Mouse (Mus musculus): ENCODE results near the gene Asgr1. TPM values are rescaled to one million over a fixed set of nuclear protein-coding genes. Genes with fewer than 3 reads are reported as not detected.

The Asgr1 gene
- total and polyA plus RNA-seq, 3 experiments = not detected

DNA sequence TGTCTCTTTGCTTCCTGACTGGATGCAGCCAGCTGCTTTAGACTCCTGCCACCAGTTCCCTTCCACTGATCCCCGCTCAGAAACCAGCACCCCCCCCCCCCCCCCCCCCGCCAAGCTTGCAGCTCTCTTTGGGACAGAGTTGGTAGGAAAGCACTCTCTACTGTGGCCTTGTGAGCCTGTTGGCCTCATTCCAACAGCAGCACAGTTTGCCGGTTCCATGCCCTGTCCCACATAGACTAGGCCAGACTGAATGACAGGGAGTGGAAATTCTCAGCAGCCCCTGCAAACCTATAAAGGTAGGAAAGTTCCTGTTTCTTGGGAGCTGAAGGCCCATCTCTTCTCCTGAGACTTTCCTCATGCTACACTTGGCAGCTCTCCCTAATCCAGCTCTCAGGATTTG is 23.6 kb downstream of the Asgr1 start:
- H3K4me3 ChIP-seq (replicated peaks in 1 of 3; ENCODE audit: low read depth in 2 of 3, low read length in 2 of 3, poor library complexity in 1 of 3) = no peak overlapping the region
- H3K79me2 ChIP-seq (replicated peaks; ENCODE audit: control insufficient read depth, extremely low read depth, insufficient read depth, poor library complexity, severe bottlenecking) = no peaks in the 10 kb centered on the region
- TF ChIP-seq BHLHE40 (IDR thresholded peaks at IDR 0.05; ENCODE audit: low read depth, low read length) (no peak), SIN3A (IDR thresholded peaks at IDR 0.05; ENCODE audit: low read length) (no peak), RAD21 (IDR thresholded peaks at IDR 0.05; ENCODE audit: low read depth, low read length) (no peak), UBTF (IDR thresholded peaks at IDR 0.05; ENCODE audit: low read depth, low read length) (no peak), ZNF384 (IDR thresholded peaks at IDR 0.05; ENCODE audit: low read depth, low read length) (no peak), TCF12 (IDR thresholded peaks at IDR 0.05; ENCODE audit: low read depth, low read length) (no peak), RCOR1 (conservative IDR thresholded peaks at IDR 0.05; ENCODE audit: low read depth, low read length) (no peak), MXI1 (IDR thresholded peaks at IDR 0.05; ENCODE audit: low read depth, low read length) (no peak)
- no peak overlapping the region for H3K4me2 ChIP-seq (ENCODE audit: insufficient read depth, low read depth, poor library complexity, severe bottlenecking)
- no peaks in the 10 kb centered on the region for H3K27me3 ChIP-seq (replicated peaks)
- H3K4me1 ChIP-seq (ENCODE audit: control insufficient read depth in 1 of 2, insufficient read depth in 2 of 2) = peaks cover 6 to 29% of the 10 kb centered on the region in 2 experiments; a peak in 3 of 4 replicates
- in situ Hi-C loops (cut with MboI; ENCODE audit: low pct_ligation_motif_present, low pct_unique_long_range_greater_than_20kb, low sequenced_read_pairs) (no loop called here), dilution Hi-C loops (cut with MboI; ENCODE audit: extremely low pct_ligation_motif_present, extremely low pct_unique_long_range_greater_than_20kb, low sequenced_read_pairs) (no loop called here)
- DNase-seq (ENCODE audit: extremely low read depth) = no peak
- H3K36me3 ChIP-seq (replicated peaks in 1 of 2; ENCODE audit: control insufficient read depth in 1 of 2, insufficient read depth in 1 of 2, low read length in 1 of 2) = no peaks in the 10 kb centered on the region
- no peak overlapping the region for H3K9ac ChIP-seq (ENCODE audit: insufficient read depth, low read depth)
- no peak overlapping the region for H3K27ac ChIP-seq (ENCODE audit: insufficient read depth, low read depth)
- H3K9me3 ChIP-seq (replicated peaks; ENCODE audit: low read length) = peaks cover 5% of the 10 kb centered on the region

DNA sequence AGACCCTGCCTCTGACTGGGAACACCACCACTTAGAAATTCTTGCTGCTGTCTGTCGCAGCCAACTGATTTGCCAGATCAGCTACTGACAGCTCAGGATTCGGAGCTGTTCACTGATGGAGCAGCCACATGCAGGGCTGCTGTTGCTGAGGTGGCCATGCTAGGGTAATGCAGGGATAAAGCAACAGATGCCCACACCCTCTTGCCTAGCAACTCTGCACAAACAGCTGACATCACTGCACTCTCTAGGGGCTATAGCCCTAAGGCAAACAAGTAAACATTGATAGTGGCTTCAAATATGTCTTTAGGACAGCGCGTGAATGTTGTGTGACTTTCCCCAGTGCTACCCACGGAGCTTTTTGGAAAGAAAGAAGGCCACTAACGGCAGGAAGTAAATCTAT is 25.3 kb downstream of the Asgr1 start:
- Histone ChIP-seq H3K79me2 (replicated peaks; ENCODE audit: control insufficient read depth, extremely low read depth, insufficient read depth, poor library complexity, severe bottlenecking) (no peaks in the 10 kb centered on the region), H3K4me2 (ENCODE audit: insufficient read depth, low read depth, poor library complexity, severe bottlenecking) (no peak overlapping the region), H3K36me3 (replicated peaks in 1 of 2; ENCODE audit: control insufficient read depth in 1 of 2, insufficient read depth in 1 of 2, low read length in 1 of 2) (no peaks in the 10 kb centered on the region), H3K27ac (ENCODE audit: insufficient read depth, low read depth) (no peak overlapping the region), H3K27me3 (replicated peaks) (no peaks in the 10 kb centered on the region), H3K4me1 (ENCODE audit: control insufficient read depth in 1 of 2, insufficient read depth in 2 of 2) (peaks cover 8 to 36% of the 10 kb centered on the region in 2 experiments), H3K9ac (ENCODE audit: insufficient read depth, low read depth) (no peak overlapping the region), H3K9me3 (replicated peaks; ENCODE audit: low read length) (peaks cover 5% of the 10 kb centered on the region), H3K4me3 (replicated peaks in 1 of 3; ENCODE audit: low read depth in 2 of 3, low read length in 2 of 3, poor library complexity in 1 of 3) (no peak overlapping the region)
- no peak for DNase-seq (ENCODE audit: extremely low read depth)
- in situ Hi-C loops (cut with MboI; ENCODE audit: low pct_ligation_motif_present, low pct_unique_long_range_greater_than_20kb, low sequenced_read_pairs) = no loop called here
- dilution Hi-C loops (cut with MboI; ENCODE audit: extremely low pct_ligation_motif_present, extremely low pct_unique_long_range_greater_than_20kb, low sequenced_read_pairs) = no loop called here
- TF ChIP-seq KAT2A (IDR thresholded peaks at IDR 0.05; ENCODE audit: insufficient replicate concordance, low read length) (no peak), USF2 (conservative IDR thresholded peaks at IDR 0.05; ENCODE audit: low read depth, low read length) (no peak), CHD2 (IDR thresholded peaks at IDR 0.05; ENCODE audit: low read length) (no peak), CTCF (conservative IDR thresholded peaks at IDR 0.05 in 1 of 2, IDR thresholded peaks at IDR 0.05 in 1 of 2; ENCODE audit: low read depth in 2 of 2, low read length in 2 of 2) (no peak), JUN (IDR thresholded peaks at IDR 0.05; ENCODE audit: insufficient read depth, low read depth, low read length) (no peak), E2F4 (IDR thresholded peaks at IDR 0.05; ENCODE audit: insufficient replicate concordance, low read depth, low read length) (no peak), HCFC1 (IDR thresholded peaks at IDR 0.05; ENCODE audit: low read depth, low read length) (no peak), BHLHE40 (IDR thresholded peaks at IDR 0.05; ENCODE audit: low read depth, low read length) (no peak), POLR2A (IDR thresholded peaks at IDR 0.05; ENCODE audit: low read depth, low read length) (no peak), ZNF384 (IDR thresholded peaks at IDR 0.05; ENCODE audit: low read depth, low read length) (no peak), SIN3A (IDR thresholded peaks at IDR 0.05; ENCODE audit: low read length) (no peak), ETS1 (conservative IDR thresholded peaks at IDR 0.05; ENCODE audit: low read depth, low read length) (no peak), MAZ (IDR thresholded peaks at IDR 0.05; ENCODE audit: low read depth, low read length) (no peak), ZC3H11A (IDR thresholded peaks at IDR 0.05; ENCODE audit: low read depth, low read length) (no peak)
